Mouse (Mus musculus) neutrophil, adult 59 days (primary cell): ENCODE data around the gene Kat6b. TPM values are rescaled to one million over a fixed set of nuclear protein-coding genes. Genes with fewer than 3 reads are reported as not detected.

Experiments
- total RNA-seq, 2 experiments: library from RNA; stranded (reverse); gene quantifications; 1 replicate in 1 of 2; 2 replicates in 1 of 2; pipeline ENCODE4 v1.2.4; 2023

The Kat6b gene
- total RNA-seq, result 10 to 100 TPM; 20.7 to 21.9 TPM

DNA sequence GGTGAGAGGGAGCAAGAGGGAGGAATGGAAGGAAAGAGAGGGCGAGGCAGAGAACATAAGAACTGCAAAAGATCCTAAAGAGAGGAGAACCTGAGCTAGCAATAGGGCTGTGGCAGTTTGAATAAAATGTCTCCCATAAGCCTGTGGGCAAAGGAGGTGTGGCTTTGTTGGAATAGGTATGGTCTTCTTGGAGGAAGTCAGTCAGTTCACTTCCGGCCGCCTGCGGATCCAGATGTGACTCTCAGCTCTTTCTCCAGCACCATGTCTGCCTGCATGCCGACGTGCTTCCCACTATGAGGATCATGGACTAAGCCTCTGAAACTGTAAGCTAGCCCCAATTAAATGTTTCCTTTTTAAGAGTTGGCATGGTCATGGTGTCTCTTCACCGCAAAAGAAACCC, at the start of gene Kat6b:
TSS of gene Kat6b (plus strand) at position 204 of the 400 bp plus-strand sequence.

DNA sequence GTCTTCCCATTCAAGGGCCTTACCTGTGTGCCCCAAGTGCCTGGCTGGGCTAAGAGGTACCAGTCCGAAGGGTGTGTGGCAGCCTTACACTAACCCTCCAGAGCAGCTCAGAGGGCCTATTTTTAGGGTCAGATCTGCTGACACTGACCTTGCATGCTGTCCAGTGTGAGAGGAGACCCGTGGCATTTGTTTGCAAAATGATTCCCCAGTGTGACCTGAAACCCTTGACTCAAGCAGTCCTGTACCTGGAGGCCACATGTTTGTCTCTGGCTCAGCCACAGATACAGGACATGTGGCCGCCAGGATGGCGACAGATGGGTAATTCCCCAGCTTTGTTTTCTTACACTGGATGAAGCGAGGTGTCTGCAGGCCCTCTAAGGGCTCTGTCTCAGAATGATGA, 233.3 kb downstream of the Kat6b start, which contains the start of gene Dupd1:
TSS of gene Dupd1 (minus strand) at position 91 of the 400 bp plus-strand sequence.

Other genes with a start within 250 kb of the Kat6b start
- gene Dupd1, start 233.1 kb downstream of the Kat6b start, total RNA-seq, result not detected